Mouse (Mus musculus) heart, adult 2 months (tissue): Measurements from ENCODE around the gene Cdkn2d. TPM values are rescaled to one million over a fixed set of nuclear protein-coding genes. Genes with fewer than 3 reads are reported as not detected.
A peak's percentile ranks its signal among the peaks of the same experiment; 100 is the strongest.

Experiments
- DNase-seq, 2 experiments: peaks; one replicate each; pipeline ENCODE4 v3.0.0; 2021
- H3K27ac ChIP-seq: fragments of 200-600 bp; 2 replicates; pipeline ENCODE4 v1.8.1; 2022
- H3K27me3 ChIP-seq: fragments of 200-500 bp; 2 replicates; pipeline ENCODE4 v1.6.1; 2012; ENCODE audit warnings: mild to moderate bottlenecking, low read length, inconsistent platforms, mixed read lengths; ENCODE audit not compliant: control insufficient read depth, insufficient read depth
- H3K36me3 ChIP-seq: fragments of 200-500 bp; 2 replicates; pipeline ENCODE4 v1.6.1; 2012; ENCODE audit warnings: low read length, inconsistent platforms; ENCODE audit not compliant: control insufficient read depth, insufficient read depth
- H3K4me1 ChIP-seq: fragments of 200-500 bp; 2 replicates; pipeline ENCODE4 v1.6.1; 2011; ENCODE audit warnings: low read length; ENCODE audit not compliant: control insufficient read depth, insufficient read depth
- H3K4me3 ChIP-seq: fragments of 200-600 bp; 2 replicates; pipeline ENCODE4 v1.8.1; 2022
- H3K79me2 ChIP-seq: fragments of 200-500 bp; replicated peaks from 2 replicates; pipeline ENCODE4 v1.6.1; 2012; ENCODE audit warnings: mild to moderate bottlenecking, inconsistent platforms, low read length, moderate library complexity, mixed read lengths; ENCODE audit not compliant: control insufficient read depth, insufficient read depth
- H3K9ac ChIP-seq: fragments of 200-500 bp; 2 replicates; pipeline ENCODE4 v1.6.1; 2012; ENCODE audit warnings: low read depth, mild to moderate bottlenecking, control low read depth, inconsistent platforms, low read length, mixed read lengths
- CTCF ChIP-seq: fragments of 200-600 bp; IDR thresholded peaks from 2 replicates; pipeline ENCODE4 v1.8.1; 2022; ENCODE audit warnings: antibody characterized with exemption, mild to moderate bottlenecking, moderate library complexity
- EP300 ChIP-seq: fragments of 200-500 bp; IDR thresholded peaks from 2 replicates; pipeline ENCODE4 v1.6.1; 2011; ENCODE audit warnings: low read depth, low read length, control low read depth; ENCODE audit not compliant: insufficient read depth
- POLR2A ChIP-seq: fragments of 200-500 bp; IDR thresholded peaks from 2 replicates; pipeline ENCODE4 v1.6.1; 2011; ENCODE audit warnings: mild to moderate bottlenecking, low read depth, low read length, control low read depth; ENCODE audit not compliant: insufficient read depth
- WGBS: fragments of 180-500 bp; shearing (Covaris S2); methylation state at CpG from one replicate; pipeline ENCODE4 v1.1.7; 2018; 5-methylcytosine and 5-hydroxymethylcytosine counted together
- intact Hi-C: fragments of 180-260 bp; cut with DNase I; formaldehyde crosslinking; loops from one replicate; pipeline ENCODE4 v1.15.1; 2025
- polyA plus RNA-seq: library from polyadenylated mRNA; depleted of rRNA; stranded (reverse); fragments of >200 nt; gene quantifications from 2 replicates; pipeline ENCODE4 v1.2.3, GENCODE M21; 2012
- total RNA-seq, 2 experiments: library from RNA; stranded (reverse); gene quantifications; 2 replicates each; pipeline ENCODE4 v1.2.3; 2021

Gene Cdkn2d
- total and polyA plus RNA-seq, 3 experiments: 11.3 to 25.0 (median 15.0) TPM

DNA sequence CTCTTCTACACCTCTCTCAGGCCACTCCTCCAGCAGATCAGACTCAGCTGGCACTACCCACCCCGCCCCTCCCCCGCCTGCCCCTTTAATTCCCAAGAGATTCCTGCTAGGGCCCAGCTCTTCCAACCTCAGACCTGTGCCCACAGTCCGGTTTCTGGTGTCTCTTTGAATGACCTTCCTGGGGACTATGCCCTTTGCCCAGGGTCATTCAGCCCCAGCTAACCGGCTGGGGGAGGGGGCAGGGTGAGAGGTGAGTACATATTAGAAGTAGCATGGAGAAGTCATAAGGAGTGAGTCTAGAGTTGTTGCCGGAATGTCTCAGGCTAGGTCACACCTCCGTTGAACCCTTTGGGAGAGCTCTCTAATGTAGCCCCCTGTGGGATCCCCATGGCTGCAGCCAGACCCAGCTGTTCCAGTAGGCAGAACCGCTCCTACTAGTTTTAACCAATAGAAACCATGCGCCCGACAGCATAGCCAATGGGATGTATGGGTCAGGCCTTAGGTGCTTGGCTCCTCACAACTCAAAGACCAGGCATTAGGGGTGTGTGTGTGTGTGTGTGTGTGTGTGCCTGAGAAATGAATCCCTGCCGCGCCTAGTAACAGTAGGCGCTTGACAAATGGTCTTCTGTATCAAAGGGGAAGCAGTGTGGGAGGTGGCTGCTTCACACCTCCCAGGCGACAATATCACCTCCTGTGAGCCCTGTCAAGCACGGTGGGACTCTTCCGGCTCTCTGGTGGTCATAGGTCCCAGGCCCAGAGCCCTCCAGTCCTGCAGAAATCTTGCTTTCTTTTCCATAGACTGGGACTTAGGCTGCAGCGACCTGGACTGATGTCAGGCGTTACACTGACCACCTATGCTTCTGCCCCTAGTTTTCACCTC lies 41.3 kb downstream of the Cdkn2d start:
- H3K9ac ChIP-seq: no peak overlapping the region
- H3K27ac ChIP-seq: no peak overlapping the region
- H3K79me2 ChIP-seq: no peaks in the 10 kb centered on the region
- TF ChIP-seq CTCF: no peak
- no peak for TF ChIP-seq EP300
- TF ChIP-seq POLR2A: no peak
- 33% methylated on average over 17 of the region's 17 CpGs for WGBS
- DNase-seq: no peak
- H3K36me3 ChIP-seq: no peaks in the 10 kb centered on the region
- peaks cover 3% of the 10 kb centered on the region; the same call in 1 of the 2 replicates for H3K4me1 ChIP-seq
- H3K27me3 ChIP-seq: peaks cover 3% of the 10 kb centered on the region; the same call in 1 of the 2 replicates
- no peak overlapping the region for H3K4me3 ChIP-seq
- intact Hi-C loops: no loop called here

DNA sequence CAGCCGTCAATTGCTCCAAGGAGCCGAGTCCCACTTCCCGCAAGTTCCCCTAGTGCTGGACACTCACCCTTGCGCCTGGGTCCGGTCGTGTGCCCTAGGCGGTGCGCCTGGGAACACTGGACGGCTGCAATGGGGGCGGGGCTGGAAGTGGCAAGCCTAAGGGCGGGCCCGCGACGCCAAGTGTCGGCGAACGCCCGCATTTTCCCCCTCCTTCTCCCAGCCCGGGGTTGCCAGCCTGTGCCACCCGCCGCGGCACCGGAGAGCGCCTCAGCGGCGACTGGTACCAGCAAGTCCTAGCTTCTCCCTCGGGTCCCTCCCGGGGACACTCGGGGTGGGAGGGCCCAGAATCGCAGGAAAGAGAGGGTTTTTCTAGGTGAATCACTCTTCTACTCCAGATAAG lies 42.9 kb downstream of the Cdkn2d start, which contains the start of gene S1pr5:
S1pr5 (minus strand) TSS at position 118 of the 400 bp plus-strand sequence.
- WGBS: 2% methylated on average over 30 of the region's 30 CpGs
- Histone ChIP-seq H3K4me3 (0 out of 2 replicates have a peak within 1 kb of the TSS, but pooled peaks have one; percentile 4), H3K27ac (no peak within 1 kb of the TSS), H3K4me1 (peaks cover 3% of the 10 kb centered on the region; the same call in 1 of the 2 replicates), H3K79me2 (no peaks in the 10 kb centered on the region), H3K36me3 (no peaks in the 10 kb centered on the region), H3K27me3 (peaks cover 13% of the 10 kb centered on the region), H3K9ac (no peak within 1 kb of the TSS)
- TF ChIP-seq POLR2A (no peak), CTCF (no peak), EP300 (no peak)
- DNase-seq: peak in 1 of 2 experiments; percentile 63
- intact Hi-C loops: no loop called here

- H3K9ac ChIP-seq: no peak overlapping the region
- intact Hi-C loops: no loop called here
- no peak overlapping the region for H3K27ac ChIP-seq
- TF ChIP-seq EP300 (no peak), POLR2A (no peak), CTCF (no peak)
- H3K79me2 ChIP-seq: no peaks in the 10 kb centered on the region
- no peak overlapping the region for H3K4me3 ChIP-seq
- 92% methylated on average over 1 of the region's 1 CpGs for WGBS
- 0 out of 2 replicates have a peak, but pooled peaks cover 1% of the 10 kb centered on the region for H3K4me1 ChIP-seq
- H3K27me3 ChIP-seq: peaks cover 13% of the 10 kb centered on the region
- DNase-seq: no peak
- H3K36me3 ChIP-seq: no peaks in the 10 kb centered on the region
Measured at GRCm38 (mm10) chr9:21246342-21246741, 44.9 kb downstream of the Cdkn2d start.

- intact Hi-C loops: no loop called here
- Histone ChIP-seq H3K36me3 (no peaks in the 10 kb centered on the region), H3K4me1 (0 out of 2 replicates have a peak, but pooled peaks cover 1% of the 10 kb centered on the region), H3K27me3 (peaks cover 13% of the 10 kb centered on the region), H3K4me3 (peak overlapping the region; percentile 46), H3K27ac (no peak overlapping the region), H3K9ac (peak overlapping the region; percentile 62), H3K79me2 (no peaks in the 10 kb centered on the region)
- 3% methylated on average over 16 of the region's 16 CpGs for WGBS
- TF ChIP-seq CTCF (no peak), POLR2A (no peak), EP300 (no peak)
- no peak for DNase-seq
Measured at GRCm38 (mm10) chr9:21245113-21245487, 46.1 kb downstream of the Cdkn2d start.

GRCm38 (mm10) chr9:21244428-21245112 lies 46.6 kb downstream of the Cdkn2d start:
- Histone ChIP-seq H3K36me3 (no peaks in the 10 kb centered on the region), H3K27ac (no peak overlapping the region), H3K4me3 (peak overlapping the region; percentile 46), H3K27me3 (peaks cover 13% of the 10 kb centered on the region), H3K9ac (peak overlapping the region; percentile 62), H3K4me1 (0 out of 2 replicates have a peak, but pooled peaks cover 1% of the 10 kb centered on the region), H3K79me2 (no peaks in the 10 kb centered on the region)
- under 1% methylated on average over 72 of the region's 72 CpGs for WGBS
- TF ChIP-seq POLR2A: no peak
- TF ChIP-seq EP300: no peak
- TF ChIP-seq CTCF: no peak
- peak in 1 of 2 experiments; percentile 36 for DNase-seq
- intact Hi-C loops: loop anchor here (5.0 kb wide), 2 partner anchors 123 to 168 kb away; partner anchors contain the start of genes Ilf3 and Qtrt1
